Mouse (Mus musculus): Measurements from ENCODE around the gene Rab37. TPM values are rescaled to one million over a fixed set of nuclear protein-coding genes. Genes with fewer than 3 reads are reported as not detected.

Rab37 gene
- polyA plus RNA-seq, 1 experiment from 2014 or later = 0.61 TPM

DNA sequence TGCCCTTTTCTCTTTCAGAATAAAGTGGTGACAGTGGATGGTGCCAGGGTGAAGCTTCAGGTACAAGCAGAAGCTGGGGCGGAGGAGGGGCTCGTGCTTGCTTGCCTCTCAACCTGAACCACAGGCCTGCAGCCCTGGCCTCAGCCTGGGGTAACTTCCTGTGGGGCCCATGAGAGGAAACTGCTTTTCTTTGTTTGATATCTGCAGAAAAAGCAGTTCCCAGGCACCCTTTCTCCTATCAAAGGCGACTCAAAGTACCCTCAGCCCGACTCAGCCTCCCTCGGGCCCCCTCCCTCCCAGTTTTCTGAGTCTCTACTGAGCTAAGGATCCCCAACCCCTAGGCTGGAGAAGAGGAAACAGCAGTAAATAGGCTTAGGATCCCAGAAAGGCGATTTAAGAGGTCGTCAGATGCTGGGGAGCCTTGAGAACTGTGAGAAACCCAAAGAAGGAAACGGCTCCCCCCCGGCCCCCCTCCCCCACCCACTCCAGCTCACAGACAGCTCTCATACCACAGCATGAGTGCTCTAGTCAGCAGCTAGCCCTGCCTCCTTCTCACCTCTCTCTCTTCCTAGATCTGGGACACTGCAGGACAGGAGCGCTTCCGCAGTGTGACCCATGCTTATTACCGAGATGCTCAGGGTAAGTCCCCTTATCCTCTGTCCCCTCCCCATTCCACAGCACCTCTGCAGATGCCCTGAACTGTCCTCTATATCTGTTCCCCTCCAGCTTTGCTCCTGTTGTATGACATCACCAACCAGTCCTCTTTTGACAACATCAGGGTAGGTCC lies 66.9 kb downstream of the Rab37 start:
- Histone ChIP-seq H3K4me2 (no peak overlapping the region), H3K9me3 (ENCODE audit: control insufficient read depth, low read length) (no peaks in the 10 kb centered on the region), H3K27me3 (ENCODE audit: control insufficient read depth, insufficient read depth, low read length) (peaks cover 33% of the 10 kb centered on the region), H3K27ac (ENCODE audit: low read depth, low read length) (no peak overlapping the region), H3K4me1 (ENCODE audit: control insufficient read depth, insufficient read depth, low read length) (peaks cover 12% of the 10 kb centered on the region), H3K36me3 (ENCODE audit: control insufficient read depth, insufficient read depth, low read length) (no peaks in the 10 kb centered on the region), H3K4me3 (ENCODE audit: low read depth, low read length) (no peak overlapping the region), H3K9ac (ENCODE audit: low read length) (no peak overlapping the region)
- ATAC-seq (ENCODE audit: low FRiP score) (no peak), DNase-seq (ENCODE audit: low spot score, missing footprints) (peak; percentile 82)
- WGBS = 26% methylated on average over 12 of the region's 12 CpGs

- H3K27me3 ChIP-seq (ENCODE audit: control insufficient read depth, insufficient read depth, low read length) = peaks cover 18% of the 10 kb centered on the region
- 49% methylated on average over 11 of the region's 11 CpGs for WGBS
- no peak overlapping the region for H3K4me3 ChIP-seq (ENCODE audit: low read depth, low read length)
- H3K27ac ChIP-seq (ENCODE audit: low read depth, low read length) = no peak overlapping the region
- H3K4me2 ChIP-seq = no peak overlapping the region
- no peak for ATAC-seq (ENCODE audit: low FRiP score)
- no peak overlapping the region for H3K9ac ChIP-seq (ENCODE audit: low read length)
- DNase-seq (ENCODE audit: low spot score, missing footprints) = peak; percentile 91
- no peaks in the 10 kb centered on the region for H3K36me3 ChIP-seq (ENCODE audit: control insufficient read depth, insufficient read depth, low read length)
- H3K9me3 ChIP-seq (ENCODE audit: control insufficient read depth, low read length) = no peaks in the 10 kb centered on the region
- peaks cover 22% of the 10 kb centered on the region for H3K4me1 ChIP-seq (ENCODE audit: control insufficient read depth, insufficient read depth, low read length)
Observed at GRCm38 (mm10) chr11:115160016-115160797, 69.0 kb downstream of the Rab37 start.

- no peak overlapping the region for H3K4me3 ChIP-seq (ENCODE audit: low read depth, low read length)
- no peak overlapping the region for H3K4me2 ChIP-seq
- peaks cover 16% of the 10 kb centered on the region for H3K27me3 ChIP-seq (ENCODE audit: control insufficient read depth, insufficient read depth, low read length)
- no peak for ATAC-seq (ENCODE audit: low FRiP score)
- peak; percentile 97 for DNase-seq (ENCODE audit: low spot score, missing footprints)
- no peaks in the 10 kb centered on the region for H3K36me3 ChIP-seq (ENCODE audit: control insufficient read depth, insufficient read depth, low read length)
- no peak overlapping the region for H3K9ac ChIP-seq (ENCODE audit: low read length)
- H3K27ac ChIP-seq (ENCODE audit: low read depth, low read length) = no peak overlapping the region
- 27% methylated on average over 10 of the region's 10 CpGs for WGBS
- no peaks in the 10 kb centered on the region for H3K9me3 ChIP-seq (ENCODE audit: control insufficient read depth, low read length)
- peaks cover 22% of the 10 kb centered on the region for H3K4me1 ChIP-seq (ENCODE audit: control insufficient read depth, insufficient read depth, low read length)
Observed at GRCm38 (mm10) chr11:115160883-115161577, 69.8 kb downstream of the Rab37 start.

DNA sequence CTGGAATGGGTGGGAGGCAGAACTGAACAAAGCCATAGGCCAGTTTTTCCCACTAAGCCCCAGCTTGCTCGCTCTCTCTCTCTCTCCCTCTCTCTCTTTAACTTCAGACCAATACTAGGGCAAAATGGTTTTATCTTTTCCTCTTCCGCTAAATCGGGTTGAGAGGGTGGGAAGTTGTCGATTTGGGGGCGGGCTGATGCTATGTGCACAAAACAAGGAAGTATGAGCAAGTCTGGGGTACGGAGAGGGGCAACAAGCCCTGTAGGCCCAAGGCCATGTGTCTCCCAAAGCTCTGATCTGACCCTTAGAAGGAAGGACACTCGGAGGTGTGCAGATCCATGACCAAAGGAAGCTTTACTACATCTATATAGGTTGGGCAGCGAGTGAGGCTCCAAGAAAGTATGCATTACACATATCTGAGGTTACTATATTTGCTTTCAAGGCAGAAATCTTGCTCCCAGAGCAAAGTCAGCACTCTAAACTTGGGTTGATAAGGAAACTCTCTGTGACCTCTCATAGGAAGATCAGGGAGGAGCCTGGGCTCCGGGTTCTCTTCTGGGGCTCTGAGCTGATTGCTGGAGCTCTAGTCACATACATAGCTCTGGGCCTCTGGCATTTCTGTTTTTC lies 70.5 kb downstream of the Rab37 start:
- DNase-seq (ENCODE audit: low spot score, missing footprints) (no peak), ATAC-seq (ENCODE audit: low FRiP score) (no peak)
- H3K27me3 ChIP-seq (ENCODE audit: control insufficient read depth, insufficient read depth, low read length) = peaks cover 16% of the 10 kb centered on the region
- H3K4me1 ChIP-seq (ENCODE audit: control insufficient read depth, insufficient read depth, low read length) = peaks cover 22% of the 10 kb centered on the region
- no peaks in the 10 kb centered on the region for H3K9me3 ChIP-seq (ENCODE audit: control insufficient read depth, low read length)
- H3K4me3 ChIP-seq (ENCODE audit: low read depth, low read length) = no peak overlapping the region
- WGBS = 57% methylated on average over 9 of the region's 9 CpGs
- no peaks in the 10 kb centered on the region for H3K36me3 ChIP-seq (ENCODE audit: control insufficient read depth, insufficient read depth, low read length)
- H3K27ac ChIP-seq (ENCODE audit: low read depth, low read length) = no peak overlapping the region
- H3K9ac ChIP-seq (ENCODE audit: low read length) = no peak overlapping the region
- H3K4me2 ChIP-seq = no peak overlapping the region

DNA sequence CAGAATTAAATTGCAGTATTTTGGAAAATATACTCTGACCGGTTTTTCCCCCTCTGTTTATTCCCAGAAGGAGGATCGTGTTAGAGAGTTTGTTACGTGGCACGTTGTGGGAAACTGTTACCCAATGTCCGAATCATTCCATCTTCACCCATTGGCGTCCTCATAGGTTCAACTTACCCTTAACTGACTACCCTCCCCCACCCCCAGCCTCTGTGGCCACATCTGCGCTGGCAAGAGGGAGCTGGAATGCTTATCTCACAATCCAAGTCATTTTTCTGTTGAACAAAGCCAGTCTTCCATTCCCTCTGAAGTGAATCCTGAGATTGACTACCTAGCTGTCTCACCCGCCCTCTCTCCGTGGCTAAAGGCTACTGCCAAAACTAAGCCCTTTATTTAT lies 71.0 kb downstream of the Rab37 start:
- Histone ChIP-seq H3K9ac (ENCODE audit: low read length) (no peak overlapping the region), H3K36me3 (ENCODE audit: control insufficient read depth, insufficient read depth, low read length) (no peaks in the 10 kb centered on the region), H3K27me3 (ENCODE audit: control insufficient read depth, insufficient read depth, low read length) (peaks cover 16% of the 10 kb centered on the region), H3K4me3 (ENCODE audit: low read depth, low read length) (no peak overlapping the region), H3K4me1 (ENCODE audit: control insufficient read depth, insufficient read depth, low read length) (peaks cover 22% of the 10 kb centered on the region), H3K4me2 (peak overlapping the region; percentile 95; the same call in 1 of the 2 replicates), H3K27ac (ENCODE audit: low read depth, low read length) (no peak overlapping the region), H3K9me3 (ENCODE audit: control insufficient read depth, low read length) (no peaks in the 10 kb centered on the region)
- ATAC-seq (ENCODE audit: low FRiP score) = no peak
- no peak for DNase-seq (ENCODE audit: low spot score, missing footprints)
- 23% methylated on average over 9 of the region's 9 CpGs for WGBS

DNA sequence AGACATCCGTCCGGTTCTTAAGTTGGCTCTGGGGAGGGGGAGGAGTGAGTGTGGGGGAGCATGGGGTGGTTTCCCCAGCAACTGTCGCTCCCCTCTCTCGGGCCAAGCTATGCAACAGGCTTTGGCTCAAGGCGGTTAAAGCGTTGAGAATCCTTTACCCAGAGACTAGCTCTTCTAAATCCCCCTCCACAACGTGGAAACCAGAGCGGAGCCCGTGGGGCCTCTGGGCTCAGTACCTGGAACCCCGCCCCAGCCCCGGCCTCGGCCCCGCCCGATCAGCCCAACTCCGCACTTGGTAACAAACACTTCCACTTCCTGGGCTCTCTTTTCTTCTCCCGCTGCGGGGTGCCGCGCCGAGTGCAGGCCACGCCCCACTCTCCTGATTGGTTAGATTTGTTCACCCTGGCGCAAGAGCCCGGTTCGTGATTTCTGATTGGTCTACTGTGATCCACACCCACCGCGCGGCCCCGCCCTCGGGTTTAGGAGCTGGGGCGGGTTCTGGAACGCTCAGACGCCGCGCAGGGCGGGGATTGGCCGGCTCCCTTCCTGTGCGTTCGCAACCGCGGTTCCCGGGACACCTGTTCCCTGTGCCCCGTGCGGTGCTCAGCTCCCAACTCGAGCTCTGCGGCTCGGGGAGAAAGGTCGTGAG lies 71.7 kb downstream of the Rab37 start, which contains the start of gene Slc9a3r1:
Slc9a3r1 (plus strand) TSS at position 510 of the 649 bp plus-strand sequence.
- Histone ChIP-seq H3K4me1 (ENCODE audit: control insufficient read depth, insufficient read depth, low read length) (peaks cover 22% of the 10 kb centered on the region), H3K27ac (ENCODE audit: low read depth, low read length) (no peak within 1 kb of the TSS), H3K27me3 (ENCODE audit: control insufficient read depth, insufficient read depth, low read length) (peaks cover 16% of the 10 kb centered on the region), H3K9ac (ENCODE audit: low read length) (peak within 1 kb of the TSS; percentile 64), H3K9me3 (ENCODE audit: control insufficient read depth, low read length) (no peaks in the 10 kb centered on the region), H3K4me2 (peak within 1 kb of the TSS; percentile 95), H3K4me3 (ENCODE audit: low read depth, low read length) (peak within 1 kb of the TSS; percentile 62), H3K36me3 (ENCODE audit: control insufficient read depth, insufficient read depth, low read length) (no peaks in the 10 kb centered on the region)
- DNase-seq (ENCODE audit: low spot score, missing footprints) (peak; percentile 99), ATAC-seq (ENCODE audit: low FRiP score) (peak; percentile 96)
- under 1% methylated on average over 47 of the region's 47 CpGs for whole genome bisulfite sequencing

DNA sequence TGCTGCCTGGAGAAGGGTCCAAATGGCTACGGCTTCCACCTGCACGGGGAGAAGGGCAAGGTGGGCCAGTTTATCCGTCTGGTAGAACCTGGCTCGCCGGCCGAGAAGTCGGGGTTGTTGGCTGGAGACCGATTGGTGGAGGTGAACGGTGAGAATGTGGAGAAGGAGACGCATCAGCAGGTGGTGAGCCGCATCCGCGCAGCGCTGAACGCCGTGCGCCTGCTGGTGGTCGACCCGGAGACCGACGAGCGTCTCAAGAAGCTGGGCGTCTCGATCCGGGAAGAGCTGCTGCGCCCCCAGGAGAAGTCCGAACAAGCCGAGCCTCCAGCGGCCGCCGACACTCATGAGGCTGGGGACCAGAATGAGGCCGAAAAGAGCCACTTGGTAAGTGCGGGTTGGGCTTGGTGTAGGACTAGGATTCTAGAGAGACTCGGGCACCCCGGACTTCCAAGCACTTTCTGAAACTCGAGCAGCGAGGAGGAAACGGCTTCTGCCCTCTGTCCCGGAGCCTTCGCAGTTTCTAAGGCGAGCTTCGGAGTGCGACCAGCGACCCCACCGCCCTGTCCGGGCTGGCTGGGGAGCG lies 72.4 kb downstream of the Rab37 start:
- Histone ChIP-seq H3K27ac (ENCODE audit: low read depth, low read length) (no peak overlapping the region), H3K9ac (ENCODE audit: low read length) (peak overlapping the region; percentile 64), H3K9me3 (ENCODE audit: control insufficient read depth, low read length) (no peaks in the 10 kb centered on the region), H3K4me1 (ENCODE audit: control insufficient read depth, insufficient read depth, low read length) (peaks cover 22% of the 10 kb centered on the region), H3K4me3 (ENCODE audit: low read depth, low read length) (peak overlapping the region; percentile 62), H3K4me2 (peak overlapping the region; percentile 95), H3K27me3 (ENCODE audit: control insufficient read depth, insufficient read depth, low read length) (peaks cover 16% of the 10 kb centered on the region), H3K36me3 (ENCODE audit: control insufficient read depth, insufficient read depth, low read length) (no peaks in the 10 kb centered on the region)
- ATAC-seq (ENCODE audit: low FRiP score) (peak; percentile 34), DNase-seq (ENCODE audit: low spot score, missing footprints) (no peak)
- under 1% methylated on average over 47 of the region's 47 CpGs for WGBS

GRCm38 (mm10) chr11:115164341-115164975 lies 73.2 kb downstream of the Rab37 start:
- no peak overlapping the region for H3K27ac ChIP-seq (ENCODE audit: low read depth, low read length)
- H3K27me3 ChIP-seq (ENCODE audit: control insufficient read depth, insufficient read depth, low read length) = peaks cover 16% of the 10 kb centered on the region
- peak overlapping the region; percentile 64 for H3K9ac ChIP-seq (ENCODE audit: low read length)
- H3K9me3 ChIP-seq (ENCODE audit: control insufficient read depth, low read length) = no peaks in the 10 kb centered on the region
- WGBS = under 1% methylated on average over 12 of the region's 14 CpGs
- H3K4me2 ChIP-seq = peak overlapping the region; percentile 95
- DNase-seq (ENCODE audit: low spot score, missing footprints) (peak; percentile 94), ATAC-seq (ENCODE audit: low FRiP score) (no peak)
- H3K4me3 ChIP-seq (ENCODE audit: low read depth, low read length) = peak overlapping the region; percentile 62
- no peaks in the 10 kb centered on the region for H3K36me3 ChIP-seq (ENCODE audit: control insufficient read depth, insufficient read depth, low read length)
- peaks cover 22% of the 10 kb centered on the region for H3K4me1 ChIP-seq (ENCODE audit: control insufficient read depth, insufficient read depth, low read length)

Measured in midbrain, embryonic 11.5 days (tissue).